Mouse (Mus musculus) testis, adult 2 months (tissue): ENCODE measurements at regions not wholly inside any gene's neighbourhood (a gene's known extent, or its start where the extent isn't known, plus 50 kb on each side); places are given as distances from the start of the nearest gene placed in this dataset.

Source experiments
- CTCF ChIP-seq: fragments of 200-500 bp; IDR thresholded peaks from 2 replicates; pipeline ENCODE4 v1.5.1; 2012; ENCODE audit warnings: low read depth, mild to moderate bottlenecking, inconsistent platforms, low read length, moderate library complexity; ENCODE audit not compliant: control insufficient read depth, insufficient read depth, insufficient replicate concordance
- POLR2A ChIP-seq: fragments of 200-500 bp; IDR thresholded peaks from 2 replicates; pipeline ENCODE4 v1.6.1; 2012; ENCODE audit warnings: low read depth, mild to moderate bottlenecking, inconsistent platforms, low read length, moderate library complexity; ENCODE audit not compliant: control insufficient read depth

GRCm38 (mm10) chr11:71670111-71671050 is 79.3 kb upstream of the Wscd1 start:
- TF ChIP-seq CTCF (no peak), POLR2A (no peak)
